Mouse (Mus musculus): ENCODE measurements around the gene Gimap9.

The Gimap9 gene

DNA sequence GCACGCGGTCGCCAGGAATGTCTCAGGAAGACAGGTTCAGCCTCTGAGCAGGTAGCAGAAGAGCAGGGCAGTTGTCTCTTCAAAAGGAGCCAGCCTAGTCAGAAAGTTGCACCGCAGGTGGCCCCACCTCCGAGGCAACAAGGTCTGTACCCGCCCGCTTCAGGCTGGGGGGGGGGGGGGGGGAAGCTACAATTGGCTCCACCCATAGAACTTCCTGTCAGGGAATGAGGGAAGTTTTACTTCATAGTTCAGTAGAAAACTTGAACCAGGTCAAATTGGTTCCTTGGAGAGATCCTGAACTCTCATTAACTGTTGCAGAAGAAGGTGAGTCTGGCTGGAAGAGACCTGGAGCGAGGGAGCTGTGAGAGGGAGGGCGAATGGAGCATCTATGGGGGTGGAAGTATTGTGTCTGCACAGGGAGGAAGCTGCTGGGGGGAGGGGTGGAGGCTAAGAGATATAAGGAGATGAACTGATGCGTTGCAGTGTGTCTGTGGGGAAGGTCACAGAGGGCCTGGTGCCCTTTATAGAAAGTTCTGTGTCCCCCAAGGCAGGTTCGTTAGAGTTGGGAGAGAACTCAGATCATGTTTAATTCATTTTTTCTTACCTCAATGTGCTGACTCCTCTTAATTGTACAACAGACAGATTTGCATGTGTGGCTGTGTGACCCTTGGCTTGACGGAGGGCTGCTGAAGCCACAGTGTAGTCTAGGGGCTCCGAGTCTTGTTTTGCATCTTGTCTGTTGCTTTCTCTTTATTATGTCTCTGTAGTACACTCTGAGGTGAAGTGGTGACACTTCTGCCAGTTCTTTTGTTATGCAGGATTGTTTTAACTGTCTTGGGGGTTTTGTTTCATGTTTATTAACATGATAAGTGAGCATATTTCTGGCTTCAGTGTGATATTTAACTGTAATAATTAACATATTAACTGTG, at the start of gene Gimap9:
Gene Gimap9, plus strand, starts transcription at position 199 of the 929 bp plus-strand sequence.
- no peak for DNase-seq

GRCm38 (mm10) chr6:48626464-48626863, 49.5 kb upstream of the Gimap9 start, which contains the start of gene AI854703:
Gene AI854703, plus strand, starts transcription at chr6:48626764.
- no peak for DNase-seq

- peak; percentile 72 to 77 for DNase-seq
Measured at GRCm38 (mm10) chr6:48626984-48627383, 48.9 kb upstream of the Gimap9 start.

GRCm38 (mm10) chr6:48627511-48627924, 48.4 kb upstream of the Gimap9 start:
- DNase-seq = peak in 1 of 2 experiments; percentile 30

DNA sequence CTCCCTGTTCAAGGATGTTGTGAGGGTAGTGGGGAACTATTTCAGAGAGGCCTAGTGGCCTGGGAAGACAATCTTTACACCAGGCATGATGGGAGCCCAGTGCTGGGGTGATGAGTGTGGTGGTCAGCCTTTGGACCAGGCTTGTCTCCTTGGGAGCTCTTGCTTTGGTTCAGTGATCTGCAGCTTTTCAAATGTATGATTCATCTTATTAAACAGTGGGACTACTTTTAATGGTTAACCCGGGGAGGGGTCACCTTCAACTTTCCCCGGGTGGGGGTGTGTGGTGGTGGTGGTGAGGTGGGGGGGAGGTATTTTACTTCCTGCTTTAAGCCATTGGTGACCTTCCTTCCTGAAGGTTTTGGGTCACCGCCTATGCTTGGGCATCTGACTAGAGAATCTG, 47.6 kb upstream of the Gimap9 start:
- no peak for DNase-seq

GRCm38 (mm10) chr6:48628808-48629660, 46.9 kb upstream of the Gimap9 start:
- peak; percentile 54 to 69 for DNase-seq

DNA sequence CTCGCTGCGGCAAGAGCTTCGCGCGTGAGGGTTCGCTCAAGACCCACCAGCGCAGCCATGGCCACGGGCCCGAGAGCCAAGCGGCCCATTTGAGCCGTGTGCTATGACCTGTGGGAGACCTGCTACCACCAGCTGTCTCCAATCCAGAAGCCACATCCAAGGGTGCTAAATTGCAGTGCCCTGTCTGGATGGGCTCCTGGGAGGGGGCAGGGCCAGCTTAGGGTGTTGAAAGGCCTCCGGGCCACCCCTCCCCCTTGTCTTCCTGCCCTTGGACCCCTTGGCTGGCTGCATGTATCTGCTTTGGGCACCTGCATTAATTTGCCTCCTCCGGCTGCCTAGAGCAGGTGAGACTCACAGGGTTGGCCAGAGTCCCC, 46.3 kb upstream of the Gimap9 start:
- no peak for DNase-seq

GRCm38 (mm10) chr6:48630831-48631230, 45.1 kb upstream of the Gimap9 start:
- DNase-seq = no peak

GRCm38 (mm10) chr6:48635105-48635504, 40.8 kb upstream of the Gimap9 start:
- DNase-seq = no peak

DNA sequence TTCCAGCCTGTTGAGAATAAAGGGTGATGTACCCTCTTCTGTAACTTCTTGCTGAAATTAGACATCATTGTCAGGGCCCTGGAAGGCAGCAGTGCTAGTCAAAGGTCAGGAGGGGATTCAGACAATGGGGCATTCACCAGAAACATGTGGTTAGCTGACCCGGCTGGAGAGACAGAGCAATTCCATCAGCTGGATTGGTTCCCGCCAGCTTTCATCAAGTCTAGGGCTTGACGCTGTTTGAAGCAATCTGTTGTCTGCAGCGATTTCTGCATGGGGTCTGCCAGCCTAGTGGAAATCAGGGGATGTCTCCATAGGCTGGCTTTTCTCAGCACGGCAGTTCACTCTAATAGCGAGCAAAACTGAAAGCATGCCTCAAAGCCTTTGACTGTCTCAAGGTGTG, 39.4 kb upstream of the Gimap9 start:
- no peak for DNase-seq

GRCm38 (mm10) chr6:48637811-48638500, 38.0 kb upstream of the Gimap9 start:
- DNase-seq = no peak

- no peak for DNase-seq
Measured at GRCm38 (mm10) chr6:48638553-48638952, 37.4 kb upstream of the Gimap9 start.

DNA sequence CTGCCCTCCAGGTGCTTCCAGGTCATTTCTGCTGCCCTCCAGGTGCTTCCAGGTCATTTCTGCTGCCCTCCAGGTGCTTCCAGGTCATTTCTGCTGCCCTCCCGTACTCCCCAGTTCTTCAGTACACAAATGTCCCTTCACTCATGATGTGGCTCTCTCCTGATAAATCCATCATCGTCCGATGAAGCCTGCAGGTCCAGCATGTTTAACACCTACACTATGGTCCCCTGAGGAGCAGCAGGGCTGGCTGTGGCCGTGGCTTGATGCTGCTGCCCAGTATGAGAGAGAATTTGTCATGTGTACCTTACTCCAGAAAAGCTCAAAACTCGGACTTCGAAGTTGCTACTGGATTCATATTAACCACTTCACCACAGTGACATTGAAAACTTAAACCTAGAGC, 34.5 kb upstream of the Gimap9 start:
- DNase-seq = no peak

GRCm38 (mm10) chr6:48642764-48643292, 33.1 kb upstream of the Gimap9 start:
- DNase-seq = peak; percentile 39 to 58

GRCm38 (mm10) chr6:48645660-48646308, 30.1 kb upstream of the Gimap9 start:
- peak; percentile 66 to 67 for DNase-seq

- no peak for DNase-seq
Measured at GRCm38 (mm10) chr6:48646309-48646690, 29.6 kb upstream of the Gimap9 start.

DNA sequence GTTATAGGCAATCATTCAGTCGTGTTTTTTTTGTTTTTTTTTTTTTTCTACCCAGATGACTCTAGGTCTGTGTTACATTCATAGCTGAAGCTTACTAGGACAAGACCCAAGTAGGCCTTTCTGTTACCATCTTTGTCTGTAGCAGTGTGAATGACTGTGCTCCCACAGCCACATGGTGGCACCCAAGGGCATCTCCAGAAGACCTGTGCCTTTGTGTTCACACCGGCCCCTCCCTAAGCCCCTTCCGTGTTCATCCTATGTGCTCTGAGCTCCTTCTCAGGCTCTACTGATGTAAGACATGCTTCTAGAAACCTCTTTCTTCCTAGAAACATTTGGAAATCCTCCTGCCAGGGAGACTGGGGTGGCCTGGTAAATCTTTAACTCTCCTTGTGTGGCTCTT, 28.9 kb upstream of the Gimap9 start, which contains the start of gene Gimap8:
Gene Gimap8, plus strand, starts transcription at position 240 of the 400 bp plus-strand sequence.
- DNase-seq = no peak

GRCm38 (mm10) chr6:48647611-48648010, 28.3 kb upstream of the Gimap9 start:
- no peak for DNase-seq

DNA sequence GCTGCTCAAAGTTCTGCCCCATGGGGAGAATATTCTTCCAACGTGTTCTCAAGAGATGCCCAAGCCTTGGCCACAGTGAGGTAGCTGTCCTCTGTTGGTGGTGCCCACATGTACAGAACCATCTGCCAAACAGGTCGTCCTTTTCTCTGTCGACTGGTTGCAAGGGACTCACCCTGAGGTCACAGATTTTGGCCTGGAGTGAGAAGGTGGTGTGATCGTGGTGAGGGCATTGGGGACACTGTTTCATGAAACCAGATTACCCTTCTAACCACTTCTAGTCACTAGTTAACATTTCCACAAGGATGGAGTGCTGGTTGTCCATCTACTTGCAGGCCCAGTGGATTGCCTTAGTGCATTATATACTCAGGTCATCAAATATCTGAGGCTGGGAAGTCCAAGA, 27.1 kb upstream of the Gimap9 start:
- no peak for DNase-seq

GRCm38 (mm10) chr6:48650041-48650440, 25.9 kb upstream of the Gimap9 start:
- DNase-seq = no peak

- no peak for DNase-seq
Measured at GRCm38 (mm10) chr6:48658721-48659120, 17.2 kb upstream of the Gimap9 start.

DNA sequence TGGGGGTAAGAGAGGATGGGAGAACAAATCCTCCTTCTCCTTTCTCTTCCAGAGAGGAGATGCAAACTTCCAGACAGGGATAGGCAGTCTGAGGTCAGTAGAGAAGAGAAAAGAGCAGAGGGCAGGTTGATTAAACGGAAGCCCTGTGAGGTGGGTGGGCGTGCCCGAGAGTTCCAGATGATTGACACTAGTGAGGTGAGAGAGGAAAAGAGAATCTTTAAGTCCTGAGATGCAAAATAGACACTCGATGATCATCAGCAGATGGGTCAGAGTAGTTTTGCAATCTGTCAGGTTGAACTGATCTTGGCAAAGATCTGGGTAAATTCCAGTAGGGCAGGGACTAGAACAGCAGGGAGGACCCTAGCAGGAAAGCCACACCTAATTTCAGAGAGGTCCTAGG, 11.2 kb upstream of the Gimap9 start:
- DNase-seq = no peak

Data from cerebellum, adult 18-20 months (tissue).